Mouse (Mus musculus): ENCODE data around the gene Mrpl17.

The Mrpl17 gene

DNA sequence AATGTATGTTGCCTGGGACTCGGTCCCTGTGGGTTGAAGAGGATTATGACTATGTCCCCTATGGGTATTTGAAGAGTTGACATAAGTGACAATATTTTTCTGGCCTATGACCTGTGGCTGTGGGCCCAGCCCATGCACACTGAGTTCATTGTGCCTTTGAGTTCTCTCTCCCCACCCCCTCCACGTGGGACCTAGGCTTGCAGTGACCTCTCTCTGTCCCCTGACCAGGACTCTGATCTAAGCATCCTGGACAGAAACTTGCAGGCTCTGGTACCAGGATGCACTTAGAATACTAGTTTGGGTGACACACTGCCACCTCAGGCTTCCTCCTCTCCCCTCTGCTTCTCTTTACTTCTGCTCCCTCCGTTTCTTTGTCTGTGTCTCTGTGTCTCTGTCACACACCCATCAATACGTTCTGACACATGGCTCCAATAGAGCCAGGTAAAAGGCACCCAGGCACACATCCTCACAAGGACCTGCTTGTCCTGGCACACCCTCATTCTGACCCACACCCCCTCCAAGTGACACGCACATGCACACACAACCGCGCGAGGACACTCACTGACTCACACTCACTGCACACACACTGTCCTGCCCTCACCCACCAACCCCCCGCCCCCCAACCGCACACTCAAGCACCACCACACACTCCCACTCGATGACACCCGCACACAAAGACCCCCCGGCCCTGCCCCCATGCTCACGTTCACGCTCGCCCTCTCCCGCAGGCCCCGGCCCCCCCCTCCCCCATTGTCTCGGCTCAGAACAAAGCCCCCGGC is 24.2 kb downstream of the Mrpl17 start:
- DNase-seq (ENCODE audit: extremely low spot score), result peak; percentile 53

DNA sequence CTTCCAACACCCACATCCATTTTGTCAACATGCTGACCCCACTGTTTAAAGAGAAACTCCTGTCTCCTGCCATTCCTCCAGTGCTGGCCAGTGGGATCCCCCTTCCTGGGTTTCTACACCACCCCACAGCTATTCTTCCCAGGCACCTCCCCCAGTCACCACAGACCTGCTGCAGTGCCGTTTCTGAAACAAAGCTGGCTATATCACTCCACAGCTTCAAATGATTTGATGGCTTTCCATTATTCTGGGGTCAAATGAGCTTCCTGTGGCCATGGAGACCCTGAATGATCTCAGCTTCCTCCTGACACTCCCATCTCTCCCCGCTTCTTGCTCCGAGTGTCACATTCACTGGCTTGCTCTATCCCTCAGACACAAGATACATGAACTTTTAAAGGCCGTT is 26.3 kb downstream of the Mrpl17 start:
- no peak for DNase-seq (ENCODE audit: extremely low spot score)

DNA sequence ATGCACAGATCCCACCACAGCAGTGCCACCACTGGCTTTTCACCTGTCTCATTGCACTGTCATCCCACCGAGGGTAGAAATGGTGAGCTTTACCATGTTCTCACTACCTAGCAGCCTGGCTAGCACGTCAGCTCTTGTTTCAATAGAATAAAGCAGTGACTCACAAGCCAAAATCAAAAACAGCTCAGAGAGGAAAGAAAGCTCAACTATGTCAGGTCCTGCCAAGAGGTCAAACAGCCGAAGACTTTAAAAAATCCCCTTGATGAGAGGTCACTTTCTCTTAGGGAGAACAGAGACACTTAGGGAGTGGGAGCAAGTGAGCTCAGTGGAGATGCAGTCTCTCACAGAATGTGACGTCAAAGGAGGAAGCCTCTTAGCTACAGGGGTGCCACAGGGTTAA is 27.0 kb downstream of the Mrpl17 start:
- no peak for DNase-seq (ENCODE audit: extremely low spot score)

DNA sequence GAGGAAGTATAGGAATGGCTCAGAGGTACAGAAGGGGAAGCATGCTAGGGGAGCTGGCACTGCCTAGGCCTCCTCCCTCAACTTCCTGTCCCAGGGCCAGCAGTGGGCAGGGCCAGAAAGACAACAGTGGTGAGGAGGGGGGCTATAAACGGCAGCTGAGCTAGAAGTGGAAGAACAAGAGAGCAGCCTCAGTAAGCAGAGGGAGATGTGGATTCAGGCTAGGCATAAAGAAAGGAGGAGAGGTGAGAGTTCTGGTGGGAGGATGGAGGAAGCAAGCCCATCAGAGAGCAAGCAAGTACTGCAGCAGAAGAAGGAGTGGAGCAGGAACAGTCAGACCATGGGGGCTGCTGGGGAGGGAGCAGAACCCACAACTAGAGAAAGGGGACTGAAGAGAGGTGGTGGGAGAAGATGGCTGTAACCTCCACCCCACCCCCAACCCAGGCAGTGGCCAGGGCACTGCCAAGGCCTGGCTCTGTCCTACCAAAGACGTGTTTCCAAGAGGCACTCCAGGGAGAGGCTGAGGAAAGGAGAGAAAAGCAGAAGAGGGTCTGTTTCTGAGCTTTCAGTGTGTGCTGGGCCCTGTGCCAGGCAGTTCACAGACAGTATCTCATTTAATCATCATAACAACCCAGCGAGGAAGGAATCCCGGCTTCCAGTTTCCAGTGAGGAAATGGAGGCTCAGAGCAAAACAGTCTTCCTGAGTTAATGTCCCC is 32.2 kb downstream of the Mrpl17 start:
- DNase-seq (ENCODE audit: extremely low spot score), result no peak

DNA sequence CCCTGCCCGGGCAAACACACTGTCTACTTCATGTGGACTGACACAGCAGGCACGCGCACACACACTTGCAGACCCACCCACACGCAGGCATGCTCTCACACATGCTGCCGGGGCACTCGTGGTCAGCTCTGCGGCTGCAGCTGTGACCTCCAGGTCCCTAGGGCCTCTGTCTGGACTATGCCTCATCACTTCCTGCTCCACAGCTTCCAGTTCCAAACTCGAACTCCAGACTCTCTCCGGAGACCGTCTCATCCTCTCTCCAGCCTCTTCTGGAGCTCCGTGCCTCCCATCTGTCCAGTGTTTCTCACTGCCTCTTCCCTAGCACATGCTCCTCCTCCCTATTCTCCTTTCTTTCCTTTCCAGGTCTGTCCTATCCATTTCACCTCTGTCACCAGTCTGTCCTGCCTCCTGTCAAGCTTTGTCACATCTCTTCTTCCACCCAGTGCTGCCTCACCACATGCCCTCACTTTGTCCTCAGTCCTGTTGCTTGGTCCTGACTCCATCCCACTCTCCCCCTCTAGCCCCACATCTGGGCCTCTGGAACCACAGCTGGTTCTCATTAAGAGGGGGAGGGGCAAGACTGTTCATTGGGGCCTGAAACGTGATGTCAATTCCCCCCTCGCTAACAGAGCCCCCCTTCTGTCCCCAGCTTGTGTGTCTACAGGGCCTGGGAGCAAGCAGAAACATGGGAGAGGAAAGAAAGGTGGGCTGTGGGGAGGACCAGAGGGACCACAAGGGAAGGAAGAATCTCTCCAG is 32.9 kb downstream of the Mrpl17 start:
- peak; percentile 84 for DNase-seq (ENCODE audit: extremely low spot score)

DNA sequence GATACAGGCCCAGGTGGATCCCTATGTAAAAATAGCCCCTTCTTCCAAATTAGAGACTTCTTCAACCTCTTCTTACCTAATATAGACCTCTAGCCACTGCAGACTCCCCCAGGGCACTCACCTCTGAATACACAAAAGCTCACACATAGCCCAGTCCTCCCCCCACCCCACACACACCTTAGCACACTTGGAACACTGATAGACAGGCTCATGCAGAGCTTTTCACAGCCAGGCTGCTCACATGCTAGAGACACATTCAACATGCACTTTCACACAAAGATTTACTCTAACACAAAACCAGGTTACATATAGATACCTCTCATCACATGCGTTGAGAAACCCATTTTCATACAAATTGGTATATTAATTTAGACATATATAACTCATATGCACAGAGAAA is 33.6 kb downstream of the Mrpl17 start:
- no peak for DNase-seq (ENCODE audit: extremely low spot score)

DNA sequence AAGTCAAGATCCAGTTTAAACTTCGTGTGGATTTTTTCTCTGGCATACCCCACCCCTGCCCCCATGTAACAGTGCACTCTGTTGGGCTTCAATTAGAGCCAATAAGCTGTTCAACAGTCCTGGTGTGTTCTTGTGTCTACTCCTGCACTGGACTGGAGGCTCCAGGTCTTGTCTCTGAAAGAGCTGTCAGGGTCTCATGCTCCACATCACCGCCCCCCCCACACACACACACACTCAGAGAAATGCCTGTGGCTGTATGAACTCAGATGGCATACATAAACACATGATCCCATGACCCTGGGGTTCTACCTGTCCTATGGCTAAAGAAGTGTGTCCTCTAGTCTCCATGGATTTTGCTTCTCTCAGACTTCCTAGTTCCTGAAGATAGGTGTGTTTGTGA is 34.9 kb downstream of the Mrpl17 start:
- DNase-seq (ENCODE audit: extremely low spot score), result no peak

DNA sequence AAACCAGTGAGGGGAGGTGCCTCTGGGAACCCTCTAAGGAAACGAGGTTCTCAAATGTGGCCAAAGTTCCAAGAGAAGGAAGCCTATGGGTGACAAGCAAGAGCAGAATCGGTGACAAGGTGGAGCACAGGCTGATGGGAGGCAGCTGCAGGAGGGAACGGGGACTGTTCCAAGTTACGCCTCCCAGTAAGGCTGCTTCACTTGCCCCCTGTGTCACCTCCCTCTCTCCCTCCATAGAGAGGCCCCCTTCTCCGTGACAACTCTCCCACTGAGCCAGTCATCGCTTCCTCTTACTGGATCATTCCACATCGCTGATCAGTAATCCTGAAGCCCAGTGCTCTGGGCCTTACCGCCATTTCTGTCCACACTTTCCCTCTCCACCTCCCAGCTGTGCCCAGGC is 36.2 kb downstream of the Mrpl17 start:
- DNase-seq (ENCODE audit: extremely low spot score), result no peak

DNA sequence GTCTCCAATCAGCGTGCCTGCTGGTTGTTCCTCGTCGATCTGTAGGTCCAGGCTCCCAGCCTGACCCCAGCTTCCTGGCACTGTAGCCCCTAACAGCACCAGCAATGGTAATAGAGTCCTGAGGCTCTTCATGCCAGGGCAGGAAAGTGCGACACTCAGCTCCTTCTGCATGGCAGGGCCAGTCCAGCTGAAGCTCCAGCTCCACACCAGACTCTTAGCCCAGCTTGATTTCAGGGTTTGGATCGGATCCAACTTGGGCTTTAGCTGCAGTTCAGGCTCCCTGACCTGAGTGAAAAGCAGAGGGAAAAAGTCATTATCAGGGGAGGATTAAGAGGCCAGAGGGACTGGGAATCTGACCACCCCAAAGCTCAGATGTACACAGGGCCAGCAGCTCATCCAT is 37.9 kb downstream of the Mrpl17 start:
- no peak for DNase-seq (ENCODE audit: extremely low spot score)

DNA sequence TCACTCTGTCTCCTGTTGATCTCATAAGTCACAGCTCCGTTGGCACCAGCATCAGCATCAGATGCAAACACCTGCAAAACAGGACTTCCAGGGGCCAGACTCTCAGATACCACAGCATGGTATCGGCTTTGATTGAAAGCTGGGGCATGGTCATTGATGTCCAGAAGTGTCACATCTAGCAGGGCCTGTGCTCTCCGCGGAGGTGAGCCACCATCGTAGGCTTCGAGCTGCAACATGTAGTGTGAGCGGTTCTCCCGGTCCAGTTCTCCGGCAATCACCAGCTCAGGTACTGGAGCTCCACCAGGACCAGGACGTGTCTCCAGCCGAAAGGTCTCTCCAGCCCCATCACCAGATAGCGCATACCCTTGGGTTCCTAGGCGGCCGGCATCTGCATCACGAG is 38.6 kb downstream of the Mrpl17 start:
- no peak for DNase-seq (ENCODE audit: extremely low spot score)

DNA sequence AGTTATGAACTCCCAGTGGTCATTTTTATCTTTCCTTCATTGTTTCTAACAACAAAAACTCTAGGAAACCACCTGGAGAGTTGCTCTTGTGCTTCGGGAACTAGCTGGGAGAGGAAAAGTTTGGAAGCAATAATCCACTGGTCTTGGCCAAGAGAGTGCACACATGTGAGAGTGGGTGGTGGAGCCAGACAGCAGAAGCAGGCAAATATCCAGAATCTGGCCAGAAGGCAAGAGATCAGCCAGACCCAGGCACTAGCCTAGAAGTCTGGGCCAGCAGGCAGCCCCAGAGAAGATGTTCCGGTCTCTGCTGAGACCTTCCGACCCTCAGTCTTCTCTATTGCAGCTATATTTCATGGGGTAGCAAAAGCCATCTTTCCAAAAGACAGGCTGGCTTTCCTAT is 40.9 kb downstream of the Mrpl17 start:
- no peak for DNase-seq (ENCODE audit: extremely low spot score)

DNA sequence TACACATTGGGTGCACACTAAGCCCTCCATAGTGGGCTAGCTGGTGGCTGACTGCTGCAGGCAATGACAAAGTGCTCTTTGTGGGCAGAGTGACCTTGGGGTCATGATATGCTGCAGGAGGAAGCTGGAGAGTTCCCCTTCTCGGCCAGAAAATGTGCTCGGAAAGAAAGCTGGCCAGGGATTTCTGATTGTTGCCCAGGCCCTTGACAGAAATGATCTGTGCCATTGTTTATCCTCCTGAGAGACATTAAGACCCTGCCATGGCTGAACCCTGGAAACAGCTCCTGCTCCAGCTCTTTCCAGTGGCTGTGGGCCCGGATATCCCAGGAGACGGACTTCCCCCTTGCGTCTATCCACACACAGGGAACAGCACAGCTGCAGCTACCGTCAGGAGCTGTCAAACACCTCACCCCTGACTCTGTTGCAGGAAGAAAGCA is 43.2 kb downstream of the Mrpl17 start:
- peak; percentile 37 for DNase-seq (ENCODE audit: extremely low spot score)

DNA sequence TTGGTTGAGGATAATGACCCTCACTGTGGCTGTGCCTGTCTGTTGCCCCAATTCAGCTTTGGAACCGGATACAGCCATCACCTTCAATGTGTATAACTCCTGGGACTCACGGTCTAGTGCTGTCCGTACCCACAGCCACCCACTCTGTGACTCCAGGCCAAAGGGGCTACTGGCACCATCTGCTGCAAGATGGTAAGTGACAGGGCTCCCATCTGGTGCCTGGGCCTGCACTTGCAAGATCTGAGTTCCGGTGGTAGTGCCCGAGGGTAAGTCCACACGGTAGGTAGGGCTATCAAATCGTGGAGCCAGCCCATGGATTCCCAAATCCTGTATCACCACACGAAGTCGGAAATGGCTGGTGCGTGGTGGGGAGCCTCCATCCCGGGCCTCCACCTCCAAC is 46.6 kb downstream of the Mrpl17 start:
- no peak for DNase-seq (ENCODE audit: extremely low spot score)

DNA sequence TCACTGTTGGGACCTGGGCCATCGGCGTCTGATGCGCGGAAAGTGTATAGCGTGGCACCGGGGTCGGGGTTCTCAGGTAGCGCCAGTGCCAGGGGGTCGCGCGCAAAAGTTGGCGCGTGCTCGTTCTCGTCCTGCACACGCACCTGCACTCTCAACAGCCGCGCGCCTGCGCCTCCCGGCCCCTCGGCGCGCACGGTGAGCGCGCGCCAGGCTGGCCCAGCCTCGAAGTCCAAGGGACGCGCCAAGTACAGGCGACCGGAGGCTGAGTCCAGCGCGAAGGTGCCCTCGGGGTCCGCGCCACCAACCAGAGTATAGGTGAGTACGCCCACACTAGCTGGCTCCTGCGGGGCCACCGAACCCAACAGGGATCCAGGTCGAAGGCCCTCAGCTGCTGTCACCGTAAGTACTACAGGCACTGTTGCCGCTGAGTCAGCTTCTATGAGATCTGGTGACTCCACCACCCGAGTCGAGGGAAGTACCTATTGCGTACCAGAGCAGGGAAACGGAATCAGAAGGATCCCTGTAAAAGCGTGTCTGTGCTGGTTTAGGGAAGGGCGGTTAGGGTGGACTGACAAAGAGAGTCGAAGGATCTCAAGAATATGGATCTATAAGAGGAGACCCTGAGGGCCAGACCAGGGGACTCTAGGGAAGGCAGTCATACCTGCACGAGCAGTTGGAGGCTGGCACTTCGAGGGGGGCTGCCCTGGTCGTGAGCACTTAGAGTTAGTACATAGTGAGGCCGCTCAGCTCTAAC is 48.2 kb downstream of the Mrpl17 start:
- DNase-seq (ENCODE audit: extremely low spot score), result no peak

DNA sequence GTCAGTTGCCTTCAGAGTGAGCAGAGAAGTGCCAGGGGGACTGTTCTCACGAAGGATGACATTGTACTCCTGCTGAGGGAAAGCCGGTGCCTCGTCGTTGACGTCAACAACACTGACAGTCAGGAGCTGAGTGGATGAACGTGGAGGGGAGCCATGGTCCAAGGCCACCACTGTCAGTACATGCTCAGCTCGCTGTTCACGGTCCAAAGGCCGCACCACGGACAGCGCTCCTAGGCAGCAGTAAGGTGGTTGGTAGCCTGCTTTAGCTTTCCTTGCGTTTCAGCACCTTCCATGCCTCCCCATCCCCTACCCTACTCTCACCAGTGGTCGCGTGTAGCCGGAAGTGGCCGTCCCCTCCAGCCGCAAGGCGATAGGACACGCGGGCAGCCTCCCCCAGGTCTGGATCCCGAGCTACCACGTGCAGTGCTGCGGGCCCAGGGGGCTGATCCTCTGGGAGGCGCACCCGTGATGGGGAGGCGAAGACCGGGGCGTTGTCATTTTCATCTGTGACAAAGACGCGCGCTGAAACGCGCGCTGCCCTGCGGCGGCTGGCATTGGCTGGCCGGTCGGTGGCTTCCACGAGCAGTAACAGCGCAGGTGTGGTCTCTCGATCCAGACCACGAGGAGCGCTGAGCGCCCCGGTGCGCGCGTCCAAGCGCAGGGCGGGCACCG is 49.0 kb downstream of the Mrpl17 start:
- no peak for DNase-seq (ENCODE audit: extremely low spot score)

DNA sequence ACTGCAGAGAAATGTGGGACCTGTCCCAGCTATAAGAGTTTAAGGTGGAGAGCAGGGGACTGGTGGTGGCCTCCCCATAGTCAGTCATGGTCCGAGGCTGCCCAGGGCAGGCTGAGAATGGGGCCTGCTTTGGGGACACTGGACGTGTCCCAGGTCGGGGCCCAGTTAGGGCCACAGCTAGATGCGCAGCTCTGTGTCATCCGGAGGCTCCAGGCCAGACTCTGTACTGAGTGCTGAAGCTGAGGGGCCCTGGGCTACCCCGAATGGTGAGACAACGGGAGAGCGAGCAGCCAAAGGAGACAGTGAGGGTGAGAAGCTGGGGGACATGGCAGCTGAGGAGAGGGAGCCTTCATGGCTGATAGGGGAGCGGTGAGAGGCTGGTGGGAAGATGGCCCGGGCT is 57.6 kb downstream of the Mrpl17 start:
- DNase-seq (ENCODE audit: extremely low spot score), result no peak
